Mouse (Mus musculus): ENCODE results near the gene Gm9817.
"Not testable (repeated sequence)": the region's sequence is repeated elsewhere in the genome, so short reads cannot be mapped to it uniquely, and the experiment has no call there.

The Gm9817 gene

GRCm38 (mm10) chr13:45078392-45078791, at the start of gene Gm9817:
Gene Gm9817 (plus strand): TSS chr13:45078692.
- not testable (repeated sequence) for DNase-seq

GRCm38 (mm10) chr13:45029791-45030190, 48.7 kb upstream of the Gm9817 start:
- DNase-seq = no peak

GRCm38 (mm10) chr13:45030830-45031229, 47.7 kb upstream of the Gm9817 start:
- DNase-seq = peak; percentile 83 to 85

GRCm38 (mm10) chr13:45031314-45031713, 47.2 kb upstream of the Gm9817 start:
- no peak for DNase-seq

- no peak for DNase-seq
These were observed 46.7 kb upstream of the Gm9817 start for GRCm38 (mm10) chr13:45031748-45032147.

GRCm38 (mm10) chr13:45032484-45032883, 46.0 kb upstream of the Gm9817 start:
- DNase-seq = no peak

- DNase-seq = no peak
These were observed 45.1 kb upstream of the Gm9817 start for GRCm38 (mm10) chr13:45033360-45033759.

GRCm38 (mm10) chr13:45034759-45035158, 43.7 kb upstream of the Gm9817 start:
- DNase-seq = no peak

- DNase-seq = no peak
These were observed 42.1 kb upstream of the Gm9817 start for GRCm38 (mm10) chr13:45036417-45036816.

- DNase-seq = no peak
These were observed 38.3 kb upstream of the Gm9817 start for GRCm38 (mm10) chr13:45040195-45040594.

GRCm38 (mm10) chr13:45040741-45041140, 37.8 kb upstream of the Gm9817 start:
- DNase-seq = no peak

- DNase-seq = no peak
These were observed 35.0 kb upstream of the Gm9817 start for GRCm38 (mm10) chr13:45043466-45043865.

- DNase-seq = no peak
These were observed 29.1 kb upstream of the Gm9817 start for GRCm38 (mm10) chr13:45049261-45050020.

- DNase-seq = no peak
These were observed 25.7 kb upstream of the Gm9817 start for GRCm38 (mm10) chr13:45052805-45053204.

- DNase-seq = no peak
These were observed 24.6 kb upstream of the Gm9817 start for GRCm38 (mm10) chr13:45053843-45054242.

- no peak for DNase-seq
These were observed 19.3 kb upstream of the Gm9817 start for GRCm38 (mm10) chr13:45059206-45059605.

- DNase-seq = no peak
These were observed 15.3 kb upstream of the Gm9817 start for GRCm38 (mm10) chr13:45063146-45063545.

- DNase-seq = no peak
These were observed 13.5 kb upstream of the Gm9817 start for GRCm38 (mm10) chr13:45064951-45065350.

GRCm38 (mm10) chr13:45070366-45070765, 8.1 kb upstream of the Gm9817 start:
- DNase-seq = no peak

GRCm38 (mm10) chr13:45075012-45075411, 3.5 kb upstream of the Gm9817 start:
- DNase-seq = no peak

- no peak for DNase-seq
These were observed 2.8 kb upstream of the Gm9817 start for GRCm38 (mm10) chr13:45075715-45076114.

- no peak for DNase-seq
These were observed 2.3 kb downstream of the Gm9817 start for GRCm38 (mm10) chr13:45080771-45081170.

- no peak for DNase-seq
These were observed 5.2 kb downstream of the Gm9817 start for GRCm38 (mm10) chr13:45083696-45084095.

GRCm38 (mm10) chr13:45088796-45089221, 10.3 kb downstream of the Gm9817 start:
- DNase-seq = no peak

- DNase-seq = no peak
These were observed 11.4 kb downstream of the Gm9817 start for GRCm38 (mm10) chr13:45089846-45090245.

All from thymus, postnatal 36 days (tissue).